Mouse (Mus musculus): ENCODE data around the gene Kndc1.
A peak's percentile ranks its signal among the peaks of the same experiment; 100 is the strongest.

The Kndc1 gene

GRCm38 (mm10) chr7:139951991-139952633 is 57.6 kb downstream of the Kndc1 start:
- no peak for DNase-seq

GRCm38 (mm10) chr7:139955505-139955904 is 61.0 kb downstream of the Kndc1 start:
- no peak for DNase-seq

- no peak for DNase-seq
Observed at GRCm38 (mm10) chr7:139956658-139957057, 62.2 kb downstream of the Kndc1 start.

DNA sequence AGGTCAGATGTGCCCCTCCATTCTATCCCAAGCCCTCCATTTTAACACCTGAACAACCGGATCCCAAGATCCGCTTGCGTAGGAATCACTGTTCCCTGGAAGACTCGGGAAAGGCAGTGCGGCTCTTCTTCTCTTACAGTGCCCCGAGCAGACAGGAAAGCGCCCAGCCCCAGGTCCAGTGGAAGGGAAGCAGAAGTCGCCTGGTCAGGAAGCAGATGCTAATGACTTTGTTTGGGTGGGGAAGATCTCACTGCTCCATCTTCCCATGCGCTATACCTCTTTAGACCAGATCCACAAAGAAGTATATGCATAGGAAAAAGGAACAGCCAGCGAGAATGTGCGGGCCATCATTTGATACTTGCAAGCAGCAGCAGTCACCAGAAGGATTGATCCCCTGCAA is 62.9 kb downstream of the Kndc1 start:
- DNase-seq = no peak

- DNase-seq = no peak
Observed at GRCm38 (mm10) chr7:139957958-139958357, 63.5 kb downstream of the Kndc1 start.

DNA sequence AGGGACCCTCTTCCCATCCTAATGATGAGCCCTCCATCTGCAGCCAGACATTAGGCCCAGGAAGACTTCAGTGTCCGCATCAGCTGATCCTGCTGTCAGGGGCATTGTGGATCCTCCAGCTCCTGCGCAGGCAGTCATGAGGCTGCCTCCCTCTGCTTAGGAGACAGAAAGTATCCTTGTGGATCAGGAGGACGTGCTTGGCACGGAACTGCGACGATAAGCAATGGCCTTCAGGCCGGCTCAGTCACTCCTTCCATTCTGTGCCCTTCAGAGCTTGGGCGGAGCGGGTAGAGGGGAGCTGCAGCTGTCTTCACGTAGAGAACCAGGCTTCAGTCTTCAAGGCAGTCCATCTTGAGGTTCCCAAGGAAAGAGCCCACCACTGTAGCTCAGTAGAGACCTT is 66.6 kb downstream of the Kndc1 start:
- no peak for DNase-seq

- no peak for DNase-seq
Observed at GRCm38 (mm10) chr7:139963814-139964213, 69.3 kb downstream of the Kndc1 start.

DNA sequence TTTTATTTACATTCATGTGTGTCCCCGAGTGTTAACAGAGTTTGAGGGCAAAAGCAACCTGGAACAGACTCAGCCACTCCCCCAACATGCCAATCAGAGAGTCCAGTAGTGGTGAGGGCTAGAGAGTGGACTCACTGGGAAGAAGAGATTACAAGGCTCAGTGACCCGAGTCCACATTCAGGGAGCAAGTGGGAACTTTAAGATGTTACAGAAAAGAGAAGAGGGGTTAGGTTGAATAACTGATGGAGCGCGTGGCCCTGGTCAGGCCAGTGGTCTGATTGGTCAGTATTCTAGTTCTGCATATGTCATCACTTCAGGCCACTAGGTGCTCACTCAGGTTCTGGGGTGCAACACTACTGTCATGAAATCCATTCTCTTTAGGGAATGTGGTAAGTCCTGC is 72.7 kb downstream of the Kndc1 start:
- no peak for DNase-seq

GRCm38 (mm10) chr7:139968428-139968827 is 73.9 kb downstream of the Kndc1 start:
- DNase-seq = no peak

DNA sequence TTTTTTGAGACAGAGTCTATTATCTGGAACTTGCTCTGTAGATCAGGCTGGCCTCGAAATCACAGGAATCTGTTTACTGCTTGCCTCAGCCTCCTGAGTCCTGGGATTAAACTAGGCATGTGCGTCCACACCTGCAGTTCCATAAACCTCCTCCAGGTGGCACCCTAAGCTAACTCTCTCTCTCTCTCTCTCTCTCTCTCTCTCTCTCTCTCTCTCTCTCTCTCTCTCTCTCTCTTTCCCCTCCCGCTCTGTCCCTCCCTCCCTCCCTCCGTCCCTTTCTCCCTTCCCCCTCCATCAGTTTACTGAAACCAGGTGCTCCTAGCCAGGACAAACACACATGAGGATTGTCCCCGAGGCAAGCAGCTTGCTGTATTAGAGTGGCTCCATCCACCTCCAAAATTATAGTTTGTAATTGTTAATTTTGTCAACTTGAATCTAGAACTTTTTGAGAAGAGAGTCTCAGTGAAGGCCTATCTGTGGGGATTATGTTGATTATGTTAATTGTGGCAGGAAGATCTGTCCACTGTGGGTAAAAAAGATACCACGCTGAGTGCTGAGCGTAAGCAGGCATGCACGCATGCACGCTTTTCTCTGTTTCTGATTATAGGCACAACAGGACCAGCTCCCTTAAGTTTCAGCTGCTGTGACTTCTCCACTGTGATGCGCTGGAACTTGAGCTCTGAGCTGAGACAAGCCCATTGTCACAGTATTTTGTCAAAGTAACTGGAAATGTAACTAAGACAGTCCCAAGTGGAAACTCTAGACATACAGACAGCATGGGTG is 75.0 kb downstream of the Kndc1 start:
- DNase-seq = peak; percentile 59 to 87

DNA sequence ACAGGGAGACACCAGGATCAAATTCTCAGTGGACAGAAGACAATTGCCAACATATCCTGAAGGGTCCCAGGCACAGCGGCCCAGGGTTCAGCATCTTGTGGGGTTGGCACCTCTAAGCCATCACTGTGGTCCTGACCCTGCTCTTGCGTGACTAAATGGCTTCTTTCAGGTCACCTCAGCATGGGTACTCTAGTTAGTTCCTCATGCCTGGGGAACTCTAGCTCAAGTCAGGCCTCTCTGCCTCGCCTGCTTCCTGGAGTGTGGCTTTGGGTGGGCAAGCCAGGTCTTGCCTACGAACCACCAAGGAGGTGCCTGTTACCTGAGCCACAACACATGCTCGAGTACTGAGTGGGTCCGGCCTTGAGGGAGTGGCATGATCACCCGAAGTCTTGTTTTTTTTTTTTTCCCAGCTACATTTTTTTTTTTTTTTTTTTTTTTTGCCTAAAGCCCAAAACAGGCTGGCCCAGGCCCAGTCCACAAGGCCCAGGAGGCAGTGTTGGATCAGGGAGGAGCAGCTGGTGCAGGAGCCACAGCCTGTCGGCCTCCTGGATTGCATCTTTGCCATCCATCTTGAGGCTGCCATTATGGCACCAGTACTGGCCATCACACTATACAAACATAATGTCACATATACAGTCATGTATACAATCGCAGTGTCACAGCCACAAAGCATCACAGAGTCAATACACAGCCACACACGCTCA is 75.9 kb downstream of the Kndc1 start:
- DNase-seq = no peak

DNA sequence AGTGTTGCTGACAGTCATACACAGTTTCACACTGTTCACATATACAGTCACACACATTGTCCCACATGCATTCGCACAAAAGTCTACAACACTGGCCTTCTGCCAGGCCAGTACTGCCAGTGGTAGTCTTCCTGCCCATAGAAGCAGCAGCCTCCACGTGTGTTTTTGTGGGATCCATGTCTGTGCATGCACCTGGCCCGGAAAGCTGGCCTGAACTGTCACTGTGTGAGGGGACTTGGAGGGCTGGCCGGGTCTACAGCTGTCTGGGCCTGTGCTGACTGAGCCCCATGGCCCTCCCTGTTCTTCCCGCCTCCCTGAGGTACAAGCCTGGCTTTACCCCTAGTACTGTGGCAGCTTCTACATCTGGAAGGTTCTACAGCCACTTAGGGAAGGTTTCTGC is 76.5 kb downstream of the Kndc1 start:
- no peak for DNase-seq

DNA sequence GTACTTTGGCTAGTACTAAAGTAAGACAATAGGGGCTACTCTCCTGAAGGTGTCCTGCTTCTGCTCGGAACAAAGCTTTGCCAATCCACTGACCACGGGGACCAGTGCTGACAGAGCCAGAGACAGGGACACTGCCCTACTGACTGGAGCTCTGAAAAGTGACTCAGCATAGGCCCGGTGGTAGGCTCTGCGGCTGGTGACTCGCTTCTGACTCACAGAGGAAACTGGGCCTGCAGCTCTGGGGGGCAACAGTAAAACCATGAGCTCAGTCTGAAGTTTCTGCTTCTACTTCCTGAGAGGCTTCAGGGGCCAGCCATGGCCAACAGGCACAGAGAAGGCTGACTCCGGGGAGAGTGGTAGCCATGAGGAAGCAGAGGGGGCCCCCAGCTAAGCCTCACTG is 76.9 kb downstream of the Kndc1 start:
- DNase-seq = no peak

DNA sequence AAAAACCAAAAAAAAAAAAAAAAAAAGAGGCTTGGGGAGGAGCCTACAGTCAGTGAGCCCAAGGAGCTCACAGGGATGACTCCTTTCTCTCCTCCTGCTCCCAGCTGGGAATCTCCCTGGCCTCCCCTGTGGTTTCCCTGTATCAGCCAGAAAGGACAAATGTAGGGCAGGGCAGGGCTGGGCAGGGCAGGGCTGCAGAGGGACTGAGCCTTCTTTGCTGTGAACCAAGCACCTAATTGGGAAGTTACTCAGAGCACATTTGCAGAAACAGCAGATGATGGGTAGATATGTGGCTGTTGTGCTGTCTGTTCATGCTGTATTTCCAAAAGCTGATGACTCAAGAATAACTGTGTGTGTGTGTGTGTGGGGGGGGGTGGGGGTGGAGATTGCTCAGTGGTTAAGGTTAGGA is 78.4 kb downstream of the Kndc1 start:
- no peak for DNase-seq

DNA sequence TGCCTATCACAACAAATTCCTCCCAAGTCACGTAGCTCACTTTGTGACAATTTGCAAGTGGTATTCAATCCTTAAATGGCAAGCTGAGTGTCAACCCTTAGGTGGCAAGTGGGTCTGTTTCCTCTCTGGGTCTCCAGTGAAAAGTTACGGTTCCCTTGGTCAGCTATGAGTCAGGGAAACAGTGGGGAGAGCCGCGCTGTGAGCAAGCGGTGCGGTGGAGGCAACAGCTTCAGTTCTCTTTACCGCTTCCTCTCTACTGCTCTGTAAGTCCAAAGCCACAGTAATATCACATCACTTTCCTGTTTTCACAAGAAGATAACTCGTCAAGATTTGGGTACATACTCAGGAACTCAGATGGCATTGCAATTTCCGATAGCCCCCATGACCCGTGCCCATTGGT is 79.8 kb downstream of the Kndc1 start:
- DNase-seq = no peak

DNA sequence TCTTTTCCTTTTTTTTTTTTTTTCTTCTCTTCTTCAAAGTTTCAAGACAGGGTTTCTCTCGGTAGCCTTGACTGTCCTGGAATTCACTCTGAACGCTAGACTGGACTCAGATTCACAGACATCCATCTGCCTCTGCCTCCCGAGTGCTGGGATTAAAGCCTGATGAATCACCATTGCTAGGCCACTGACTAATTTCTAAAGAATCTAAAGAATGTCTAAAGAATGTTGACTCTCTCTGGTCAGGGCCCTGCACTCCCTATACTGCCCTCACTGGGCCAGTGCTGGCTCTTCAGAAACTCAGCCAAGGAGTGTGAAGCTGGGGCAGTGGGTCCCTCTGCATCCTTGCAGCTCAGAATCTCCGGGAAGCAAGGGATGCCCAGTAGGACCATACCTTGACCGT is 81.0 kb downstream of the Kndc1 start:
- no peak for DNase-seq

DNA sequence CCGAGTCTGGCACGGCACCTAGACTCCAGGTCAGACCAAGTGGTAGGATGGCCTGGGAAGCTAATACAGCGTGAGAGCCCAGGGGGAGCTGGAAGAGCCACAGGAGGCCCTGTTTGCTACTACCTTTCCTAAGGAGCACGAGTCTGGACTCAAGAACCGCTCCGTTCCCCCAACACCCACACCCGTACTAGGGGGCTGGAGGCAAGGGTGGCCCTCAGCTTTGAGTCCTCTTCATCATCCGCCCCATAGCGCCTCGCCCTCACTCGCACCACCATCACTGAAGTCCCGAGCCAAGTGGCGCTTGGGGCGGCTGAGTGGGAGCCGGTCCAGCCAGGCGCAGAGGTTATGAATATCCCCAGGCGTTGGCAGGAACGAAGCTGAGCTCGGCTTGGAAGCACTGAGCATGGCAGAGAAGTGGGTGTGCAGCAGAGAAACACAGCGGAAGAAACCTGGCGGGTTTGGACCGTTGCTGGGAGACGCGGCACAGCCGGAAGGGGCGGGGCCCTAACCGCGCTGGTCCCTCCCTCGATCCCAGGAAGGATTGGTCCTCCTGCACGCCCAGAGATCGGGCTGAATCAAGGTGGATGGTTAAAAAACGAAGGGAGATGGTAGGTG is 83.9 kb downstream of the Kndc1 start, which contains the start of gene 6430531B16Rik:
TSS of gene 6430531B16Rik (minus strand) at position 478 of the 615 bp plus-strand sequence.
- peak; percentile 77 to 82 for DNase-seq

DNA sequence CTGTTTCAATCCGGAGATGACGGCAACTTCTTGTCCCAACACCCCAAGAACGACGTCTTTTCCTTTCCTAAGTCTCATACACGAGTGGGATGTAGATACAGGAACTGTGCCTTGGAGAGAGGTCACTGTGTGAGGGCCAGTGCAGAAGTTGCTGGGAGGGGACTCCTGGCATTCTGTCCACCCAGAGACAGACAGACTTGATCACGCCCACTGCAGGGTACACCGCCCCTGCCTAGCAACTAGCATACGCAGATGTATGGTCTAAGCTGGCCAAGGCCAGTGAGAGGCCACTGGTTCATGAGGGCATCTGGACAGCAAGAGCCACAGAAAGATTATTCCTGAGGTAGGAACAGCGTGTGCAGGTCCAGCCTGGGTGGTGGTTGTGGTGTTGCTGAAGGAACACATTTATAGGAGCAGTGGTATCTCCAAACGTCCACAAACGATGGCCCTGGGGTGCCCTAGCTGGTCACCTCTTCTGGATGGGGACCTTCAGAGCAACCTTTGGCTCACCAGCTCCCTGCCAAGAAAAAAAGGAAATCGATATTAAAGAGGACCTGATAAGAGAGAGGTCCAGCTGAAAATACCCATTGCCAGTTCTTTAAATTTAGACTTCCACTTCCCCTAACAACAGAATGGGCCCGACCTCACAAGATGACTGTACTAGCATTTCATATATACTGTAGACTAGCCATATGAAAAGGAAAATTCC is 84.7 kb downstream of the Kndc1 start:
- DNase-seq = peak; percentile 9

DNA sequence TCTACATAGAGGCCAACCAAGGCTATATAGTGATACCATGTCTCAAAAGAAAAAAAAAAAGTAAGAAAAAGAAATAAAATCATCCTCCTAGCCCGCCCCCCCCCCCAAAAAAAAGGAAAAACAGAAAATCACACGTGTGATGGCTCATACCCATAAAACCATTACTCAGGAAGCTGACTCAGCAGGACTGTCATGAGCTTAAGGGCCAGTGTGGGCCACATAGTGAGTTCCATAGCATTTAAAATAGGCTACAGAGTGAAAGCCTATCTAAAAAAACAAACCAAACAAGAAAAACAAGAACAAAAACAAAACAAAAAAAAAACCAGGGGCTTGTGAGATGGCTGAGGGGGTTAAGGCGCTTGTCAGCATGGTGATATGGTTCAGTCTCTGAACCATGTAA is 86.3 kb downstream of the Kndc1 start:
- DNase-seq = no peak

DNA sequence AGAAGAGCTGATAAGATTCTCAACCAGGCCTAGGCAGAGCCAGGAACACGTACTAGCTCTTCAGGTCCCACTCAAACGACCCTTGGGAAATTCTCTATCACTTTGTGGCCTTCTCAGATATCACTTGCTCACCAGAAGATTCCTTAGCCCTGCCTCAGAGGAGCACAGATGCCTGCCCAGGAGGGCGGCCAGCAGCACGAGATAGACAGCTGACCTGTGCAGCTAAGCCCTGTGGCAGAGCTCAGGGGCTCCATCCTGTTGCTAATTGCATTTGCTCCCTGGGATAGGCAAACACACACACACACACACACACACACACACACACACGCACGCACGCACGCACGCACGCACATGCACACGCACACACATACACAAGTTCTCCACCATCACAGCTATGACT is 87.6 kb downstream of the Kndc1 start:
- DNase-seq = no peak

GRCm38 (mm10) chr7:139984505-139984904 is 90.0 kb downstream of the Kndc1 start:
- DNase-seq = no peak

DNA sequence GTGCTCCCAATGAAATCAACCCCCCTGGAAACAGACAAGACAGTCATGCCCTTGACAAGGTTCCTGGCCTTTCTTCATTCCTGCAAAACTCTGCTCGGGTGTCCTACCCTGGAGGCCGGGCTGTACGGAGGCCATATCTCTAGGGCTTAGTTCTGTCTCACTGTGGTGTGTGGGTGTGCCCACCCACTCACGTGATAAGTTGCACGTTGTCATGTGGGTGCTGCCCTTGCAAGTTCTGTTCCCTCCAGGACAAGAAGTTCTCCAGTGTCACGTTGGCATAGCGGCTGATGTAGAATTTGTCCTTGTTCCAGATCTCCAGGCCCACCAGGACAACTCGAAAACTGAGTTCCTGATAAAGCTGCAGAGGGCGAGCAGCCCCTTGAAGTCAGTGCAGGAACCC is 93.8 kb downstream of the Kndc1 start:
- DNase-seq = no peak

DNA sequence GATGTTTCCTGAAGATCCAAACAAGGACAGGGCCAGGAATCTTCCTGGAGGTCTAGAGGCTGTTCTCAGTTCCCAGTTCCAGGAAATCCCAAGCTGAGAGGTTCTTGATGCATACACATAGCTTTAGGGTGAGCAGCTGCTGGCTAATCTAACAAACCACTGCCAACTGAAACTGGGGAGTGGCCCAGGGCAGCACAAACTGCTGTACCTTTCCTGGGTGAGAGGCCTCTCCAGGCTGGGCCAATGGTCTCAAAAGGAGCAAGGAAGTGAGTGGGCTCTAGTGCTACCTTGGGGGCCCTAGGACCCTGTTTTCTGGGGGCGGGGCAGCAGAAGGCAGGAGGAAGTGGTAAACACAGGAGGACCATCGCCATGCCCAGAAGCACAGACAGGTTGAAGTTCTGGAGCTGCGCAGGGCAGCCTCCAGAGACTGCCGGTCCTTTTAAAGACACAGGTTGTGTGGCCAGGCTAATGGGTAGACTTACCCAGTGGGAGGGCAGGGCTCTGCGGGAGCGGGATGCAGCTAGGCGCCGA is 96.4 kb downstream of the Kndc1 start:
- DNase-seq = no peak
